Mouse (Mus musculus) common myeloid progenitor, adult 5-6 weeks (primary cell): ENCODE measurements around the gene Ldah. TPM values are rescaled to one million over a fixed set of nuclear protein-coding genes. Genes with fewer than 3 reads are reported as not detected.

Experiments
- ATAC-seq: replicated peaks from 2 replicates; pipeline ENCODE4 v1.8.0; 2016; ENCODE audit warnings: low read depth, mild to moderate bottlenecking, moderate TSS enrichment, inconsistent platforms; ENCODE audit not compliant: poor library complexity, severe bottlenecking
- total RNA-seq: library from RNA; stranded (forward); fragments of 200-1000, 187-1606 nt; gene quantifications from 2 replicates; pipeline ENCODE4 v1.2.3, GENCODE M21; 2017

Gene Ldah
- total RNA-seq, 1 experiment from 2014 or later: 34.9 TPM

DNA sequence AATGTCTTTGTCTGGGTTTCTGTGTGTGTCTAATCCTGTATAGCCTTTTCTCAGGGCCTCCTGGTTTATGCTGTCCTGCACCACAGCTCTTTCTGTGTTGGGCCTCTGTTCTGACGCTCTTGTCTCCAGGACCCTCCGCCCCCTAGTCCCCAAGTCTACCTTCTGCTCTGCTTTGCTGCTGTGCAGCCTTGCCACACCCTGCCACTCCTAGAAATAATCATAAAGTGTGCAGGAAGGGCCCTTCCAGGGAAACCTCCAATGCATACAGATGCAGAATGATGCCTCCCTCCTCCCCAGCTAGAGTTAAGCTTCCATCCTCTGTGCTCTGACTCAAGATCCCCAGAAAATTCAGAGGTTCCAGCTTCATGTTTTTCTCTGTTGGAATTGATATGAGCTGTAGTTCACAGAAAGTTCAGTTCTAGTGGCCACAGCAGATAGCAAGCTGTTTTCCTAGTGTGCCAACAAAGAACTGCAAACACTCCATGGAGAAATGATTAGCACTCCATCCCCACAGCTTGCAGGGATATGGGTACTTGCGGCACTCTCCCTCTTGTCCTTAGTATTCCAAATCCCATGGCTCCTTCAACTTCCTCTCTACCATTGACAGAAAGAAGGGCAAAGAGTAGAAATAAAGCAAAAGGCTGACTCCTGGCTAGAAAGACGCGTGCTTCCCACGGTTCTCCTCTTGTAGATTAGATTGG lies 65.7 kb downstream of the Ldah start:
- no peak for ATAC-seq

DNA sequence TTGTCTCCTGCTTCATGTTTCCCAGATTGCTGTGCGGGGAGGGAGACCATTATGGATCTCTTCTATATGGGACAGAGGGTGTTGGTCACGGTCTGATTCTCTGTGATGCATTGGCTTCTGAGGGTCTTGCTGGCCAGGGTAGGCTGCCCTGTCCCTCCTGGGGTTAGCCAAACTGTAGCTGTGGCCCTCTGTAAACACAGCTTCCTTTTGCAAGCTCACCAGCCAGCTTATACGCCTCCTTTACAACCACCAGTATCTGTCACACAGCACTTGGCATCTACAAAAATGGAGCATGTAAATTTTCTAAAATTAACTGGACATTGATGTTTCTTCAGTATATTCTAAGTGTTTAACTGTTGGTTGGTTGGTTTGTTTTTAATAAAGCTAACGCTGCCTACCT lies 67.5 kb downstream of the Ldah start:
- no peak for ATAC-seq

DNA sequence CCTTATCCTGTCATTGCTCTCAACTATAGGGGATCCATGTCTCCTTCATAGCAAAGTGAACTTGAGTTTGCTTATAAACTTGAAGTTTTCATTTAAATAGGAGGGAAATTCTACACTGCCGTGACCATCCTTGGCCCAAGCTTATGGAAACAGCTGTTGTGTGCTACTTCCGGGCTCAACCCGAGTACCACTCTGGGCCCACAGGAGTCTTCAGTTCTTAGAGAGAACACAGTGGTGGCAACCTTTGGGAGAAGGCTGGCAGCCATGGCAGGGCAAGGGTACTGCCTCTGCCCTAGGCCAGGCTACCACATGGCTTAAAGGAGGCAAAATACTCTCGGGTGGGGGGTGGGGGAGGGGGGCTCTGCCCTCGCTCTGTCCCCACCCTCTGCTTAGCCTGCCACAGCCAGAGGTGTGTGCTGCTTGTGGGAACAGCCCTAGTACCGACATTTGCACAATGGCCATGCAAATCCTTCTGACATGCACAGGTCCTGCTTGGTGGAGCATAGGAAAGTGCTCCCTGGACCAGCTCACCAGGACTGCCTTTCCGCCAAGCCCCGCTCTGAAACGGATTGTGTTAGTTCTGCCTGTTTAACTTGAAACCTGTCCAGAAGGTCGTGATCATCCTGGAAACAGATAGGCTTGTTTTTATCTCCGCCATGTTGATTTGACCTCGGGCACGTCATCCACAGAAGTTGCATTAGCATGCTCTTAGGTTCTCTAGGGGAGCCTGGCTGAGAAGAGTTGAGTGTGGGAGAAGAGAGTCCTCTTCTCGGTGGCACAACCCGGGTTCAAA lies 73.5 kb downstream of the Ldah start:
- no peak for ATAC-seq

DNA sequence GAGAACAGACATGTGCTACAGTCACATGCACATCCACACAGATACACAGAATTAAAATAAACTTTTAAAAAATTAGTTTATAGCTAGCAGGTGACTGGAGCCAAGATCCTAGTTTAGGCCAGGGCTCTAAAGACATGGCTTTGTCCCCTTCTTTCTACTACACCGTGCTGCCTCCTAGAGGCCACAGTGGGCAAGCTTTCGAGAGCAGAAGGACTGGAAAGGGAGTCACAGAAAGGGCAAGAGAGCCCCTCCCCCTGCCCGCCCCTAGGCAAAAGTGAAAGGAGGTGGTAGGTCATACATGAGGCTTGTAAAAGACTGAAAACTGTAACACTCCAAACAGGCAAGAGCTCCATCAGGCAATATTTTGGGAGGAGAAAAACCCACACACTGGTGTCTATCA lies 80.1 kb downstream of the Ldah start:
- ATAC-seq: peak; percentile 68

DNA sequence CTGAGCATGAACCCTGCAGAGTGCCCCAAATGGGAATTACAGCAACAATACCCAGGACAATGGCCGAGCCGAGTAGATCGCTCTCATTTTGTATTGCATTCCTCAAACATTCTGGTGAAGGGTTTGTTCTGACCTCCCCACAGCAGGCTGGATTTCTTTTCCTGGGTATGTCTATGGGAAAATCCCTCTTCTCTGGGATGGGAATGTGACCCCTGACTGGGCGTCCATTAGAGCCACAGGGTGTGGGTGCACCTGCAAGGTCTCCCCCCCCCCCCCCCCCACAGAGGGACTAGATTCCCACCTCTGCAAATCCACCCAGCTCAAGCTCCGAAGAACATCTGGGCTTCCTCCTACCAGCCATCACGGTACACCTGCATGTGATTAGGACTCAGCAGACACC lies 81.2 kb downstream of the Ldah start:
- ATAC-seq: no peak

DNA sequence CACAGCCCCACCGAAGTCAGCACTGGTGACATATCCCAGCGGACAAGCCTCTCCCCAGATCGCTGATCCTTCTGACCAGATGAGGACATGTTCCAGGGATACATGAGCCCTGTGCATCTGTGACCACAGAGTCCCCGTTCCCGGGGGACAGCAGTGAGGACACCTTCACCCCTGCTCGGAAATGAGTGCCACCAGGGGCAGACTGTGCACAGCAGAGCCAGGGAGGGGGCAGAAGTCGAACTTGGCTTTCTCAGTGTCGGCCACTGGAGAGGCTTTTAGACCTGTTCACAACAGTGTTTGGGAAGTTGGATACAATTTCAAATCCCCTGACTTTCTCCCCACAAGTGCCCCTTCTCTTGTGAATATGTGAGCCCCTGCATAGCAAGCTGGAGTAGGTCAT lies 81.6 kb downstream of the Ldah start:
- no peak for ATAC-seq

DNA sequence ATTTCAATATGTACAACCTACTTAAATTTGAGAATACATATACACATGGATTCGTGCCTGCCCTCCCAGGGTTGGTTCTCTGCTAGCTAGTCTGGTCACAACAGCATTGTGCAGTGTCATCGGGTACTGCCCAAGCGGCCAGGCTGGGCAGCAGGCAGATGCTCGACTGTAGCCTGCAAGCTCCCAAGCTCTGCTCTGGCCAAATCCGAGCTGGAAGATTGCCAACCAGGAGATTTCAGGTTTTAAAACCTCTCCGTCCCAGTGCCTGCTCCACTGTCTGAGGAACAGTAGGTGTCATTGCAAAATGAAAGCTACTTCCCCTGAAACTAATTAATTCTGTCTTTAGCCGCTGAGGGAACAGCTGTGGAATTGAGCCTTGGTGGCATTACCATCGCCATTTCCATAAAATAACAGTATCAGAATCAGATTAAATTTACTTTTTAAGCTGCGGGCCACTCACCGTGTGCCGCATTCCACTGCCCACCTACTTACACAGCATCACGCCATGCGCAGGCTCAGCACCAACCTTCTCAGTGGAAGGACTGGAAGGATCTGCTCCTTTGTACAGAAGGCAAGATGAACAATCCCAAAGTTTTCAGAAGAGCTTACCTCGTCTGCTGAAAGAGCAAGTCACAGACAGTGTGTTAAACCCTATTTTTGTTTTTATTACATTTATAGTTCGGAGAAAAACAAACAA lies 83.4 kb downstream of the Ldah start:
- no peak for ATAC-seq

DNA sequence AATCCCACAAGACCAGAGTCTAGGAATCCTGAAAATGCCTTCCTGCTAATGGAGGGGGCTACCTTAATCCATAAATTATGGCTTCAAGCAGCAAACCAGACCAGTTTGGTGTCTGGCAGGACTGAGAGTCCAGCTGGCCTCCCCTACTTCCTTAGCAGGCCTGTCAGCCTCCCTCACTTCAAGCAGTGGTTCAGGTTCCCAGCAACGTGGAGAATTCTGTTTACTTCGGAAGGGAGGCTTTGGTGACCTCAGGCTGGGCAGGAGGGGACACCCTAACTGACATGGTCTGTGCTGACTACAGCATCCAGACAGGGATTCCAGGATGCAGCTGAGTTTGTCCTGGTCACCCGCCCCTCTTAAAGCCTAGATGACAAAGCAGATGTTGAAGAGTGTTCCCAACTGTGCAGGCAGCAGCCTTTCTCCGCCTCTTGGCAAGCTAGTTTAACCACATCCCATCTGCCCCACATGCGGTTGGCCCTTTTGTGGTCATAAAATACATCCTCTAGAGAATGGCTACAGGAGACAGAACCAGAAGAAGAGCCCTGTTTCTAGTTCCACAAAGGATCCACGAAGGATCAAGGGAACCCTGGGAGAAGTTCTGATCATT lies 87.5 kb downstream of the Ldah start:
- peak; percentile 81 for ATAC-seq

DNA sequence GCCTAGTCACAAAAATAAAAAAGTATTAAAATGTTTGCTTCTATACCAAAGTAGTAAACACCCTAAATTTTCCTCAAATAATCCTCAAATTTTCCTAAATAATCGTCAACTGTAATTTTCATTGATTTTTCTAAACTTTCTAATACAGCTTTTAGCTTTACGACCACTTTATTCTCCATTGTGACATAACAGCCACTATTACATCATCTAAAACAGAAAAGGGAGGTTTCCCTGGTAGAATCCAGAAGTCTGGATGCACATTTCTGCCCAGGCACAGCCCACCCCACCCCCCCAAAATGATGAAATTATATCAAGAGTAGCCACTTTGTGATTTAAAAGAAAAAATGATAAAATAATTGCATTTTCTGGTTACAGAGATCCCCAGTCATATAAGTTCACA lies 88.2 kb downstream of the Ldah start:
- no peak for ATAC-seq

DNA sequence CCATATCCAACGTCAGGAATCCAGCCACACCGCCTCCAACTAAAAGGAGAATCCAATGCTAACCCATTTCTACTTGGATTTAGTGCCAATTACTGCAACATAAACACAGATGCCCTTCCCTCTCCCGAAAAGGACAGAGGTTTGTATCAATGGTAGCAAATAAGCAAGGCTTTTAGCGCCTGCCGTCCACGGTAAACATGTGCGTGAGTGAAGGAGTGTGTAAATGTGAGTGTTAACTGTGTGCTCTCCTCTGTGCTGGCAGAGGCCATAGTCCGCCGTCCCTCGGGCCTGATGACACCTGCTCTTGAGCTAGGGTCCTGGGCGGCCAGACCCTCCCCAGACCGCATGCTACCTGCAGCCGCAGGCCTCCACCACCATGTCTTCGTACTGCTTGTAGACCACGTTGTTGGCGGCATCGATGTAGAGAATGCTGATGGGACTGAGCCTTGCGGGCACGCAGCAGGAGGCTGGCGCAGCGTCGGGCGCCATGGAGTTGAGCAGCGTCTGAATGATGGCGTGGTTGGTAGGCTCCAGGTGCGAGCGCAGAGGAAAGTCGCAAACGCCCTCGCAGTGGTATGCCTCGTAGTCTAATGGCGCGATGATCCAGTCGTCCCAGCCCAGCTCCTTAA lies 89.8 kb downstream of the Ldah start:
- no peak for ATAC-seq

DNA sequence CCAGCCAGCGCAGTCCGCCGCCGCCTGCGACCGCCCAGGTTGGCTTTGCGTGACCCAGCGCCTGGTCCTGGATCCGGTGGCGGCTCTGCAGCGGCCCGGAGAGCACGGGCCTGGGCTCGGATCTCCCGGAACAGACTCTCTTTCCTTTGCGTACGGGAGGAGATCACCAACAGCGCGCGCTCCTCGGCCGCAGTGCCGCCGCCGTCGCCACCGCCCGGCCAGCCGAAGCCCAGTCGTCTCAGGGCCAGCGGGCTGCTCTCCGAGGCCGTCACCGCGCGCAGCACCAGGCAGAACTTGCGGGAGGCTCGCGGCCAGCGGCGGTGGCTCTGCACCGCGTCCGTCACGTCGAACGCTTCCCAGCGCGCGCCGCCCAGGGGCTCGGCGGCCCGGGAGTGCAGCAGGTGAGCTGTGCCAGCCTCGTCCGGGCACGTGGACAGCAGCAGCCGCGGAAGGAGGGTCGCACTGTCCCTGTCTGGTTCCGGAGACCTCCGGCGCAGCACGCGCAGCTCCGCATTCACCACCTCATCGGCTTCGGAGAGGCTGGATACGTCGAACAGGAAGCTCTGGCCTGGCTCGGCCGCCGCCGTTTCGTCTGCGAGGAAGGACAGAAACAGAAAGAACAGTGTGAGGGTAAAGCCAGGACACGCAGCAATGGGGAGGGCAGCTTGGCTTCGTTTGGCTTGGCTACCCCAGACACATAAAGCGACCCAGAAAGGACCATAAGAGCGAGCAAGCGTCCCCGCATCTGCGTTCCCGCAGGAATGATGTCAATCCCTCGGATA lies 90.6 kb downstream of the Ldah start:
- no peak for ATAC-seq

DNA sequence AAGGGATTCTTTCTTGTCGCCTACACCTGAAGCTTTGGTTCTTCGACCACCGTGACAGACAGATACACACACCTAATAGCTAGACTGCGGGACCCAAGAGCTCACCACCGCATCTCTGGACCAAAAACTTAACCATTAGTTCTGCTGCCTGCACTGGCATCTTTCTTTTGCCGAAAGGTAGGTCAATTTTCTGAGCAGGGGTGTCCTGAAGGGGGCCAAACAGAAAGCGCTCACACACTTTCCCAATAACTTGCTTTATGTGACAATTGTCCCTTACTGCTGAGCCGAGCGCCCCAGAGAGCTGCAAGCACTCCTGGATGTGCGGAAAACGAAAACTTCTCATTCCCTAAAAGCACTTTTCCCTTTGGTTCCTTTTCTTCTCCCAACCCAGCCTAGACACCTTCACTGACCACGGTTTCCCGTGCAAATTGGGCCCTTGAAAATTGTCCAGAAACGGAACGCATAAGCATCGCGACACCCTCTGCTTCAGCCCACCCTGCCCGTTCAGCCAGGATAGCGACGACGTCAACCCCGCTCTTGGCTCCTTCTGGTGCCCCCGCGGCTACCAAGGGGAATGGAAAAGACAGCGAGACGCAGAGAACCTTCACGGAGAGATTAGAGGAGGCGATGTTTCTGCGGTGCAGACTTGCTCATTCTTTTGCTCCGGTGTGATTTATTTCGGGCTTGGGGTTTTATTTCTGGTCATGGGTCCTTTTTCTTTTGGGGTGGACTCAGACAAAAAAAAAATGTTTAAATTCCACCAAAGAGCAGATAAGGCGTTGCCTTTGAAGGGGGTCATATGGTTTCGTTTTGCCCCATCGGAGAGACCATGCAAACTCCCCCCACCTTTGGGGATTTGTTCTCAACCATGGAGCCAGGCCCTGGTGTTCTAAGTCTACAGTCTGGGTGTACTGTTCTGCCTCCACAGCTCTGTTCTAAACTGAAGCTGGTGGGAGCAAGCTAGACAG lies 91.5 kb downstream of the Ldah start:
- ATAC-seq: no peak

DNA sequence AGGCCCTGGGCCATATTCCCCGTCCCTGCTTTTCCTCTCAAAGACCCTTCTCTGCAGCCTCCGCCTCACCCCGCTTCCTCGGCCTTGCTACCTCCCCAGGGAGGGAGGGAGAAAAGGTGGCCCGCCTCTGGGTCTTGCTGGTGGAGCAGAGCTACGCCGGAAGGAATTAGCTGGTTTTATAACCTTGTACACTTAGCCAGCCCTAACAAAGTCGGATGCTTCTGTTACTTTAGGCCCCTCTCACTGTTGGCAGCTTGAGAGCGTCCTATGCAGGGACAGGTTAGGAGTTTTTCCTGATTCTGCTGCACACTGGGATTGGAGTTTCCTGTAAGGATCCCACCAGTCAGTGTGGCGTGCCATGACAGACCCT lies 92.2 kb downstream of the Ldah start:
- no peak for ATAC-seq

DNA sequence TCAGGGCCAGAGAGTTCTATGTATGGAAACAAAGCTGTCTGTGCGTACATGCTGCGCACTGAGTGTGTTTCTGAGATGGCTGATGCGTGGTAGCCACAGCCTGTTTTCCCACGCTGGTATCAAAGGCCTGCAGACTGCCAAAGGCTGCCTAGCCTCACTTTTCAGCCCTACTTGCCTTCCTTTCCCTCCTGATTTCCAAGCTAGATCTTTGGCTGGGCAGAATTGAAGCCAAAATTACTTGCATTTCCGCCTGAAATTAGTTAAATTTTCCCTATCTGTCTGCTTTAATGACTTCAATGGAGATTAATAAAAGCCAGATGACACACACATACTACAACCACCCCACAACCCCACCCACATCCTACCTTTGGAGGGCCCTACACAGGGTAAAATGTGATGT lies 92.6 kb downstream of the Ldah start:
- no peak for ATAC-seq

DNA sequence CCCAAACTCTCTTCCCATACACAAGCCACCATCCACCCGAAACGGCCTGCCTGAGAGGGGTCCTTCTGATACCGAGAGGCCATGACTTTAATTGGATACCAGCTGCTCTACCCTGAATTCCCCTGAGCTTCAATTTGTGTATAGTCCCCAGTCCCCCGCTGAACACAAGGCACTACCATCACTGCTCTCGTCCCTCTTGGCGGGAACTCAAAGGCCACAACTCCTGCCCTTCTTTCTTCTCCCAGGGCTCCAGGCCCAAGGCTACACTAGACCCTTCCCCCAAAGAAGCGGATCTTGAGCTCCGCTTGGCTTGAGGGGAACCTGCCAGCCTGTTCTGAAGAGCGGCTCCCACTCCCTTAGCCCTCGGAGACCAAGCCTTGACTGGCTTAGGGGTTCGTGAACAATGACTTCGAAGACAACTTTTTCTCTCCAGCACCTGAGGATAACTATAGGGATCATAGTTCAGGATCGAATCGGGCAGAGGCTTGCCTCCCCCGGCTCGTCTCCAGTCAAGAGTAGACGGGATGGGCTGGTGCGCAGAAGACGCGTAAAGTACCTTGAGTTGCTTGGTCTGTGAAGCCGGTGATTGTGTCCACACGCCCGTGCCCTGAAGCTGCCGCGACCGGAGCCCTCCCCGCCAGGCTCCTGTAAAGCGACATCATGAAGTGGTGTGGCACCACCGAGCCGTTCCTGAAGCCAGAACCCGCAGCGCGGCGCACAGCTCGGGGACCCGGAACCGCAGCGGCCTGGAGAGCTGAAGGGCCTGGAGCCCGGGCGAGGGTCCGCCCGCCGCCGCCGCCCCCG lies 93.3 kb downstream of the Ldah start:
- ATAC-seq: no peak

DNA sequence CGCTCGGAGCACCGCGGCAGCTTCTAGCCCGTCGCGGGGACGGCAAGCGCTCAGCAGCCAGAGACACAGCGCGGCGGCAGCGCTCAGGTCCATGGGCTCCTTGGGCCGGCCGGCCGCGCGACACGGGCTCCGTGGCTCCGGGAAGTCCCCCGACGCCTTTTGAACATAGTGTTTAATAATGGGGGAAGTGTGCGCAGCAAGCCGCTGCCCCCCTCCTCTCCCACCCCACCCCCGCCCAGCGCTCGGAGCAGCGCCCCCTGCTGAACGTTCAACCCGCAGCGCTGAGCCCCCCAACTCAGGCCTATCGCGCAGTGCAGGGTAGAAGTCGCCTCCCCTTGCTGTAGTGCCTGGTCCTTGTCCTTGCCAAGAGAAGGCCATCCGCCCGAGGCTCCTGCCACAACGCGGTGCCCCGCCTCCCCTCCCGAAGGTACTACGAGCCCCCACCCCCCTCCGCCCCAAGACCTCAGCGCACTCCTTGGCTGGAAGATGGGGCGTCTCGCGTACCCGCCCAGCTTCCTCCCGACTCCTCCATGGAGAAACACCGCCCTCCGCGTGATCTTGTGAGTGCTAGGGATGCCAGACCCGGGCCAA lies 94.0 kb downstream of the Ldah start, which contains the start of gene Gdf7:
Gdf7 (minus strand) TSS at position 114 of the 591 bp plus-strand sequence.
- no peak for ATAC-seq

DNA sequence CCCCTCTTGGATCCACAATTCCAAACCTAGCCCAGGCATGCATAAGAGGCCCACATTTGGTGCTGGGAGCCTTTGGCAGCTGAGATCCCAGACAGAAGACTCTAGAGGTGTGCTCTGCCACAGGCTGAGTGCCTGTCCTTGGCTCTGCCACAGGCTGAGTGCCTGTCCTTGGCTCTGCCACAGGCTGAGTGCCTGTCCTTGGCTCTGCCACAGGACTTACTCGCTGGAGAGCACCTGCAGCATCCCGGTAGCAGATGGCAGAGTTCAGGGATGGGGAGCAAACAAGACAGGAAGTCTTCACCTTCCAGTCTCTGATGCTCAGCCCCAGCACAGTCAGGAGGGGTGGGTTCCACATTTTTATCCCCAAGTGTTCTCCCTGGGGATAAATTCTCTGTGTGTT lies 97.4 kb downstream of the Ldah start:
- no peak for ATAC-seq
